Mouse (Mus musculus): ENCODE measurements around the gene Vmn1r225. TPM values are rescaled to one million over a fixed set of nuclear protein-coding genes. Genes with fewer than 3 reads are reported as not detected.

Vmn1r225 gene
- polyA plus RNA-seq (2017; shearing (Covaris generic)), result 0.45 TPM

DNA sequence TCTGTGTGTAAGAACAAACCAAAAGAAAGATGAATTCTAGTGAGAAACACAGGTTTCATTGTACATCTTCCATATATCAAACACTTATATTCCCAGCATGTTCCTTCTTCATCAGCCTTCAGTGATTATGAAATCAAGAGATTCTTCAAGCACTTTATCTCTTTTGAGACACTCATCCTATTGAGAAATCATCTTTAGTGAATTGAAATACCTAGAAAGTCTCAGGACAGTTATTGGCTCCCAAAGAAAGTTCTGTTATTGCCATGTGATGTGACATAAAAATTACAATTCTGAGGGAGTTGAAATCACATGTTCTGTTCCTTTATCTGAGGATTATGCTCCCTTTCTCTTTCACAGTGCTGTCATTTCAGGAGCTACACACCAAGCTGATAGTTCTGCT lies at the start of gene Vmn1r225:
Gene Vmn1r225, plus strand, starts transcription at position 301 of the 400 bp plus-strand sequence.

DNA sequence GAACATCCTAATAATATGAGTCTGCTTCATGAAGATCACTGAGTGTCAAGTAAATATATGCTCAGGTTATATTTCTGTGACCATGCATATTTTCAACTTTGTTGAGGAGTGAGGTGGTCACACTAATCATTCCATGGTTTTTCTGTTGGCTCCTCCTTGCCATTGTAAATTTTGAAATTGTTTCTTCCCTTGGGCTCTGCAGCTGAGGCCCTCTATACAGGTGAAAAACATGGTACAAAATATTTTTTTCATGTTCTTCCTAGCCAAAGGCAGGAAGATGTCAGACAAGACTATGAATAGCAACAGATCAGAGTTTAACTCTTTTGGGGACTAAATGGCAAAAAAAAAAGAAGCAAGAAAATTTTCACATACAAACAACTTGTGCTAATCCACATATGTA lies 16.7 kb upstream of the Vmn1r225 start, which contains the start of gene Vmn2r108:
Gene Vmn2r108, minus strand, starts transcription at position 101 of the 400 bp plus-strand sequence.

Other genes starting within 250 kb of the Vmn1r225 start
- not detected for gene Vmn2r106, start 212.6 kb upstream of the Vmn1r225 start, polyA plus RNA-seq (2017; shearing (Covaris generic))
- not detected for gene Vmn2r107, start 152.9 kb upstream of the Vmn1r225 start, polyA plus RNA-seq (2017; shearing (Covaris generic))
- not detected for gene Vmn1r224, start 84.0 kb upstream of the Vmn1r225 start, polyA plus RNA-seq (2017; shearing (Covaris generic))
- not detected for gene Vmn2r108, start 16.8 kb upstream of the Vmn1r225 start, polyA plus RNA-seq (2017; shearing (Covaris generic))
- gene Vmn2r109, start 66.6 kb downstream of the Vmn1r225 start, polyA plus RNA-seq (2017; shearing (Covaris generic)), result not detected
- not detected for gene Vmn2r110, start 98.3 kb downstream of the Vmn1r225 start, polyA plus RNA-seq (2017; shearing (Covaris generic))
- gene Fpr-rs3, start 126.7 kb downstream of the Vmn1r225 start, polyA plus RNA-seq (2017; shearing (Covaris generic)), result 0.50 TPM
- not detected for gene Vmn1r226, start 184.7 kb downstream of the Vmn1r225 start, polyA plus RNA-seq (2017; shearing (Covaris generic))
- 0.07 TPM for gene Vmn1r227, start 231.7 kb downstream of the Vmn1r225 start, polyA plus RNA-seq (2017; shearing (Covaris generic))

Data from effector memory CD4-positive, alpha-beta T cell, adult 7 months (primary cell).